Mouse (Mus musculus) liver, adult (tissue): ENCODE measurements around the gene Mcm10.

Experiments used
- GATA4 ChIP-seq: IDR thresholded peaks from 2 replicates; pipeline ENCODE4 v1.6.1; 2014; ENCODE audit warnings: mild to moderate bottlenecking, low read length; ENCODE audit not compliant: insufficient replicate concordance

Mcm10 gene

GRCm38 (mm10) chr2:5037390-5037789 lies 24.8 kb upstream of the Mcm10 start:
- TF ChIP-seq GATA4, result no peak

DNA sequence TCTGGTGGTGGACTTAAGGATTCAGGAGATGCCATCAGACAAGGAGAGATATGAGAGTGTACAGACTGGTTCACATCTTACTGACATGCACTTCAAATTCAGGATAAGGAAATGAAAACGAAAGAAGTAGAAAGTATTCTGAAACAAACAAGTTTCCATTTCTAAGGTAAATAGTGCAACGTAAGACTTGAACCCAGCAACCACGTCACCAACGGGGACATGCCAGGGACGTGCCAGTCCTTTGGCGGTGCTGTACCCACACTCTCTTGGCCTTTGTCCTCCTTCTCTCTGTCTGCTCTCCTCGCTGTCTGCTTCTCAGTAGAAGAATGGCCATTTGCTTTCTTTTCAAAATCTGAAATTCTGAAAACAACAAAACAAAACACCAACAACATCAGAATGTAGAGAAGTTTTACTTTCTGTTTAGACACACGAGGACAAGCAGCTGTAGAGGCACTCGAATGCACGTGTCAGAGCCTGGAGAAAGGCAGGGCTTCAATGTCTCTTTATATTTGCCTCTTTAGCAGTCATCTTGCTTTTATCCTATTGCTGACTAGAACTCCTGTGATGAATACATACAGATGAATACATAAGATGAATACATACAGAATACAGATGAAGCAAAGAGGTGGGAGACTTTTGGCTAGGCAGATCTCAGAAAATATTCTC lies 24.0 kb upstream of the Mcm10 start:
- TF ChIP-seq GATA4, result no peak

GRCm38 (mm10) chr2:5035241-5035640 lies 22.6 kb upstream of the Mcm10 start:
- no peak for TF ChIP-seq GATA4

DNA sequence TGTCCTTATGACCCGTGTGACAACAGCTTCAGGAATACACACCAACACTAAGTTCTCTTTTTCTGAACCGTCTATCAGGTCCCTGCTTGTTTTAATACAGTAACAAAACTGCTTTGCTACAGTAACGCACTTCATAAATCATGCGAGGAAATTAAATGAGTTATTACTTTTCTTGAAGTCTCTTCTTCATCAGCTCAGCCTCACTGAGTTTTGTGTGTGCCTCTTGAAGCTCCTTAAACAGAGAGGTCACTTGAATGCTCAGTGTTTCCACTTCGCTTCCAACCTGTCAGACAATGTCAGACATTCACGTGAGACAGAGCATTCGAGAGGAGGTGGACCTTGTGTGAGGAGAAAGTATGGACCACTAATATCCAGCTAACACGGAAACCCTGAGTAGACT lies 22.2 kb upstream of the Mcm10 start:
- TF ChIP-seq GATA4, result no peak

DNA sequence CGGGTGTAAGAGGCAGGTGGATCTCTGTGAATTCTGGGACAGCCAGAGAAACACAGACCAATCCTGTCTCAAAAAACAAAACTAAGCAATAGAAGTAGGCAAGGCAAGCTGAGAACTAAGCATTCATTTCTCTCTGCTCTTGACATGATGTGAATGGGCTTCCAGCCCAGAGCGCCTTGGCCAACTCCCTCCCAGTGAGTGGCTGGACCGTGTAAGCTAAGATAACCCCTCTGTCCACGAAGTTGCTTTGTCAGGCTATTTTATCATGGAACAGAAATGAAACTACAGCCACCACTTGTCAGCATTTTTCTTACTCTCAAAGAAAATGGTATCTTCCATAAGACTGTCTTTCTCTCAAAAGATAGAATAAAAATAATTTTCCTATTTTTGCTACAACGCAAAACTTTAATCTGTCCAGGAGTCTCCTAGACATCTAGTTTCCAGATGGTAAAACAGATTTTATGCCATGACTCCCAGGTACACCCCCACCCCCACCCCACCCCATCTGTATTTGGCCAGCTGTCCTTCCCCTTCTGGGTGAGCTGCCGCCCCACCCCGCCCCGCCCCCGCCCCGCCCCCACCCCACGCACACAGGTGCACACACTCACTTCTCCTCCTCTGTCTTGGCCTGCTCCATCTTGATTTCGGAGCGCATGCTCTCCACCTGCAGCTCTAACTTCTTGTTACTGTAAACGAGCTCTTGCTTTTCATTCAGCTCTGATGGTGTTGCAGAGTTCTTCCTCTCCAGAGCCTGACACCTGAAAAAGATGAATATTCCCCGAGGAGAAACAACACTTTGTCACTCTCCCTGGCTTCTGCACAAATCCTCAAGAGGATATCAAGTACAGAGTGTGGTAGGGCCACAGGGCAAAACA lies 21.2 kb upstream of the Mcm10 start:
- TF ChIP-seq GATA4, result peak; percentile 70; the same call in 1 of the 2 replicates

GRCm38 (mm10) chr2:5032665-5033064 lies 20.1 kb upstream of the Mcm10 start:
- no peak for TF ChIP-seq GATA4

DNA sequence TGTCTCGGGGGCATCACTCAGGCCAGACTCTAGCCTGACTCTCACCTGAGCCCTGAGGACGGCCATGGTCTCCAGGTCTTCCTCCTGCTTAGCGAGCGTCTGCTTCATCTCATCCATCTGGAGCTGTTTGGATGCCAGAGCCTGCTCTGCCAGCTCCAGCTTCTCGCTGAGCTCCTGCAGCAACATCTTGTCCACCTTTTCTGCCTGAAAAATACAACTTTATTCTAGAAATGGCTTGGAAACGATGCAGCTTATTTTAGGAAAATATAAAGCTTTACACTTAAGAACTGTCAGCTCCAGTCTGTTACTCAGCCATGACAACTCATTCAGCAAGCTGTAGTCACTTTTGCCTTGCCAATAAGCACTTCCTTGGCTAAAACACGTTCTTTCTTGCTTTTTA lies 18.6 kb upstream of the Mcm10 start:
- no peak for TF ChIP-seq GATA4

DNA sequence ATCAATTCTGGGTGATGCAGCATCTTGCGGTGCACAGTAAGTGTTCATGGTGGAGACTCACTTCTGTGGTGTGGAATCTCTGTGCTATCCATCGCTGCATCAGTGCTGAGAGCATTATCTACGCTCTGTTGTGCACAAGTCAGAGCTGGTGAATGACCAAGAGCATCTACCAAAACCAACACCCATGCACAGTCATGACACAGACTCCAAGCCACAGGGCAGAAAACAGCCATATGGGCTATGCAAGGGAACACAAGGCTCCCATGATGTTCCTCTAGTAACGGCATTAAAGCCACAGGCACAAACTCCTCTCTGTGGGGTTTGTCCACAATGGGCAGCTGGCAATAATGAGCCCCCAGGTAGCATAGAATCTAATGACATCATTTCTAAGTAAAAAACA lies 17.2 kb upstream of the Mcm10 start:
- no peak for TF ChIP-seq GATA4

DNA sequence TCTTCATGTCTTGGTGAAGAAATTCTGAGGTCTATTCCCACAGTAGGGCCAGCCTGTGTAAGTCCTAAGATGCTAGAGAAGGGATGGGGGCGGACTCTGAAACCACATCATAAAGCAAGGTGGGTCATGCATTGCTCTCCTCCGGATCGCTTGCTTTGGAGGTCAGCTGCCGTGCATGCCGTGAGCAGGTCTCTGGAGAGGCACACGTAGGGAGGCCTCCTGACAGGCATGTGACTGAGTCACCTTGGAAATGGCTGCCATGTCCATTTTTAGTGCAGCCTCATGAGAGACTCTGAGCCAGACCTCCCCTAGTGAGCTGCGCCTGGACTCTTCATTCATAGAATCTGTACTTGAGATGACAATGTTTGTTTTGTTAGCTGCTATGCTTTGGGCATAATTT lies 15.5 kb upstream of the Mcm10 start:
- TF ChIP-seq GATA4, result no peak

GRCm38 (mm10) chr2:5027057-5027456 lies 14.5 kb upstream of the Mcm10 start:
- TF ChIP-seq GATA4, result no peak

- no peak for TF ChIP-seq GATA4
Measured at GRCm38 (mm10) chr2:5025162-5025733, 12.7 kb upstream of the Mcm10 start.

DNA sequence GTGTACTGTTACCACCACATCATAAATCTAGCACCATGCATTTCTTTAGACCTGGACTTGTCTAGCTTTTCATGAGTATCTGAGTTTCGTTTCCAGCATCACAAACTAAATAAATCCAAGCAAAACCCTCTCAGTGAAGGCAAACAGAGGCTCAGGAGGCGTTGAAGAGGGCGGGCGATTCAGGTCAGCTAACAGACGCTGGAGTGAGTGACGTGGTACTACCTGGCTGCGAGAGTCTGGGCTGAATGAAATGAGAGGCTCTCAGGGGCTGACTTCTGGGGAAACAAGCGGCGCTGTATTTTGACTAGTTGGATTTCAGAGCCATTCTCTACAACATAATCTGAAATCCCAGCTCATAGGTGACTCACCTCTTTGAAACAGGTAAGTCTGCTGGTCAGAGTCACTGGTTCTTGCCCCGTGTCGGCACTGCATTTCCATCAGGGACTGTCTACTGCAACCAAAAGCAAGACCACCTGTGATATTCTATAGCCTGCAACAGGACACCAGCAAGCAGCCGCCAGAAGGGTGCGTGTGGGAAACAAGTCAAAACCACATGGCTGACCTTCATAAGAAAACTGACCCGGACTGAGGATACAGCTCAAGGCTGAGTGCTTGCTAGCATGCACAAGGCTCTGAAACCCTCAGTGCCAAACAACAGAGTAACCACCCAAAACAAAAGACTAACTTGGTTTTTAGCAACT lies 11.3 kb upstream of the Mcm10 start:
- no peak for TF ChIP-seq GATA4

DNA sequence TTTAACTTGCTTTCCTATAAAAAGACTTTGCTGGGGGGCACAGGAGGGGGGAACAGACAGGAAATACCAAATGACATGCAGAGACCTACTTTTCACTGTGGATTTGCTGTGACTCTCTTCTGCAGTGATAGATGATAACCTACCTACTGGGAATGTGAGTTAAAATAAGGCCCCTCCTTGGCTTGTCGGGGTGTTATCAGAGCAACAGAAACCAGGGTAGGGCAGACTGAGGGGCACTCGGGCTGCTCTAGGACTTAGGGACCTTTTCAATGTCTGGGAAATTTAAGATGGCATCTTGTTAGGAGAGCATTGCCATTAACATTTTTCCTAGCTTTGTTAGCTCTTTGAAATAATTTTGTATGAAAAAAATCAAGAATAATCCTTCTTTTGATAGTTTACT lies 10.7 kb upstream of the Mcm10 start:
- no peak for TF ChIP-seq GATA4

DNA sequence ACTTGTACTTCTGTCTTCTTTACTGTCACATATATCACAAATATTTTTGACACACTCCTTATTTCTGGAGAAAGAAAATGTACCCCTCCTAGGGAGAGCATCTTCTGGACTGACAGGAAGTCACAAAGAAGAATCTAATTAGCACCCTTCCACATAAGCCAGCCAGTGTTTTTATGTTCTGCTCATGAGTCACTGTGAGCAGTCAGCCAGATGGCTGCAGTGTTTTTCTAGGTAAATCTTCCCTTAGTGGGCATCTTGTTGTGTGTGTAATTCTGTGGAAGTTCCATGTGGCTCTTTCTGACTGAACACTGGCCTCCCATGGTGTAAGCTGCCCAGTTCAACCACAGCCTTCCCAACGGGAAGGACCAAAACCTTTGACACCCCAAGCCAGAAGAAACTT lies 7.1 kb upstream of the Mcm10 start:
- TF ChIP-seq GATA4, result no peak

- TF ChIP-seq GATA4, result no peak
Measured at GRCm38 (mm10) chr2:5016922-5017321, 4.3 kb upstream of the Mcm10 start.
